Mouse (Mus musculus): ENCODE data around the gene Atg5. TPM values are rescaled to one million over a fixed set of nuclear protein-coding genes. Genes with fewer than 3 reads are reported as not detected.

Atg5 gene
- polyA plus RNA-seq, 1 experiment from 2014 or later: 43.5 TPM

GRCm38 (mm10) chr10:44269211-44269610 is 1.1 kb downstream of the Atg5 start:
- Histone ChIP-seq H3K9ac (ENCODE audit: low read length) (peak overlapping the region; percentile 55), H3K4me2 (ENCODE audit: low read depth, low read length) (peak overlapping the region; percentile 76), H3K36me3 (ENCODE audit: control insufficient read depth, insufficient read depth, low read length) (no peaks in the 10 kb centered on the region), H3K4me1 (ENCODE audit: control insufficient read depth, insufficient read depth, low read length) (peaks cover 16% of the 10 kb centered on the region), H3K27me3 (ENCODE audit: control insufficient read depth, insufficient read depth, low read length) (no peaks in the 10 kb centered on the region), H3K9me3 (replicated peaks; ENCODE audit: control insufficient read depth, low read length) (no peaks in the 10 kb centered on the region), H3K27ac (ENCODE audit: low read length) (no peak overlapping the region), H3K4me3 (replicated peaks; ENCODE audit: low read length) (peak overlapping the region; percentile 94)
- no peak for ATAC-seq (ENCODE audit: insufficient read depth, low FRiP score)
- 66% methylated on average over 2 of the region's 2 CpGs for WGBS

DNA sequence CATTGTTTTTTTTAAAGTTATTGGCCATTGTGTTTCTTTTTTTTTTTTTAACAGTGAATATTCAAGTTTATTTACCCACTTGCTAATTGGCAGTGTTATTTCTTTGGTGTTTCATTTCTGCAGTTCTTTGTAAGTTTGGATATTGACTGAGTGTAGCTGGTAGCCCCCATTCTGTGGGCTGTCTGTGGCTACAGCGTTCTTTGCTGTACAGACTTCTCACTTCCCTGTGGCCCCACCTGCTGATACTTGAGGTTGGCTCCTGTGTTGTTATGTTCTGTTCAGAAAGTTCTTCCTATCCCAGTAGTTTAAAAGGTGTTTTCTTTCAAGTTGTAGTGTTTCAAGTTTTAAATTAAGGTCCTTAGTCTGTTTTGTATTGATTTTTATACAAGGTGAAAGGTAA is 14.2 kb downstream of the Atg5 start:
- no peak overlapping the region for H3K4me2 ChIP-seq (ENCODE audit: low read depth, low read length)
- H3K4me3 ChIP-seq (replicated peaks; ENCODE audit: low read length): no peak overlapping the region
- no peaks in the 10 kb centered on the region for H3K27me3 ChIP-seq (ENCODE audit: control insufficient read depth, insufficient read depth, low read length)
- no peak overlapping the region for H3K27ac ChIP-seq (ENCODE audit: low read length)
- H3K9ac ChIP-seq (ENCODE audit: low read length): no peak overlapping the region
- no peak for ATAC-seq (ENCODE audit: insufficient read depth, low FRiP score)
- no peaks in the 10 kb centered on the region for H3K4me1 ChIP-seq (ENCODE audit: control insufficient read depth, insufficient read depth, low read length)
- H3K36me3 ChIP-seq (ENCODE audit: control insufficient read depth, insufficient read depth, low read length): no peaks in the 10 kb centered on the region; the same call in 1 of the 2 replicates
- WGBS: 73% methylated on average over 1 of the region's 1 CpGs
- H3K9me3 ChIP-seq (replicated peaks; ENCODE audit: control insufficient read depth, low read length): no peaks in the 10 kb centered on the region

GRCm38 (mm10) chr10:44285106-44285505 is 16.9 kb downstream of the Atg5 start:
- Histone ChIP-seq H3K27ac (ENCODE audit: low read length) (no peak overlapping the region), H3K9me3 (replicated peaks; ENCODE audit: control insufficient read depth, low read length) (no peaks in the 10 kb centered on the region), H3K4me2 (ENCODE audit: low read depth, low read length) (no peak overlapping the region), H3K9ac (ENCODE audit: low read length) (no peak overlapping the region), H3K4me3 (replicated peaks; ENCODE audit: low read length) (no peak overlapping the region), H3K27me3 (ENCODE audit: control insufficient read depth, insufficient read depth, low read length) (no peaks in the 10 kb centered on the region), H3K4me1 (ENCODE audit: control insufficient read depth, insufficient read depth, low read length) (no peaks in the 10 kb centered on the region), H3K36me3 (ENCODE audit: control insufficient read depth, insufficient read depth, low read length) (no peaks in the 10 kb centered on the region; the same call in 1 of the 2 replicates)
- no peak for ATAC-seq (ENCODE audit: insufficient read depth, low FRiP score)
- WGBS: 58% methylated on average over 1 of the region's 1 CpGs

DNA sequence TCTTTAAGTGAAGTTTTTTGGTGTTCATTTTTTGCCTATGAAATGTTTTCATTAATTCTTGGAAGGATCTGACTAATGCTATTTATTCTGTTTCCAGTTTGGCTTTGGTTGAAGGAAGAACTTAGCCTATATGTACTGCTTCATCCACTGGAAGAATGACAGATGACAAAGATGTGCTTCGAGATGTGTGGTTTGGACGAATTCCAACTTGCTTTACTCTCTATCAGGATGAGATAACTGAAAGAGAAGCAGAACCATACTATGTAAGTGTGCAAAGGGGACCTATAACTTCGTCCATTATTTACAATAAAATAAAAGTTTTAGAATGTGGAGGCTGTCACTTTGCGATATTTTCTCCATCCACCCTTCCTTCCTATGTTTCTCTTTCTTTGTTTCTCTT is 17.8 kb downstream of the Atg5 start:
- WGBS: 77% methylated on average over 4 of the region's 4 CpGs
- H3K4me2 ChIP-seq (ENCODE audit: low read depth, low read length): no peak overlapping the region
- no peak for ATAC-seq (ENCODE audit: insufficient read depth, low FRiP score)
- no peak overlapping the region for H3K27ac ChIP-seq (ENCODE audit: low read length)
- H3K9me3 ChIP-seq (replicated peaks; ENCODE audit: control insufficient read depth, low read length): no peaks in the 10 kb centered on the region
- H3K36me3 ChIP-seq (ENCODE audit: control insufficient read depth, insufficient read depth, low read length): no peaks in the 10 kb centered on the region; the same call in 1 of the 2 replicates
- no peaks in the 10 kb centered on the region for H3K27me3 ChIP-seq (ENCODE audit: control insufficient read depth, insufficient read depth, low read length)
- H3K9ac ChIP-seq (ENCODE audit: low read length): no peak overlapping the region
- H3K4me1 ChIP-seq (ENCODE audit: control insufficient read depth, insufficient read depth, low read length): no peaks in the 10 kb centered on the region
- H3K4me3 ChIP-seq (replicated peaks; ENCODE audit: low read length): no peak overlapping the region

DNA sequence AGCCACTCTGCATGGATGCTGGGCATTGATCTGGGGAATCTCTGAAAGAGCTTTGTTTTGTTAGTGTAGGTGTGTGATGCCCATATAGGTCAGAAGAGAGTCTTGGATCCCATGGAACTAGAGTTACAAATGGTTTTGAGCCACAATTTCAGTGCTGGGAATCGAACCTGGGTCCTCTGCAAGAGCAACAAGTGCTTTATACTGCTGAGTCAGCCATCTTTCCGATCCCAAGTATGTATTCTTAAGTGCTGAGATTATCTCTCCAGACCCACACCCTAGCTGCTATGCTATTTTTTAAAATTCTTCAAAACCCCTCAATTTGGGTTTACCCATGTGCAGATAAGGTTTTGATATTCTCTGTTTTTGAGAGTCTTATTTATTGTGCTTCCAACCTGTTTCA is 22.7 kb downstream of the Atg5 start:
- no peak overlapping the region for H3K9ac ChIP-seq (ENCODE audit: low read length)
- no peak overlapping the region for H3K4me2 ChIP-seq (ENCODE audit: low read depth, low read length)
- ATAC-seq (ENCODE audit: insufficient read depth, low FRiP score): no peak
- H3K27ac ChIP-seq (ENCODE audit: low read length): no peak overlapping the region
- H3K4me3 ChIP-seq (replicated peaks; ENCODE audit: low read length): no peak overlapping the region
- H3K27me3 ChIP-seq (ENCODE audit: control insufficient read depth, insufficient read depth, low read length): no peaks in the 10 kb centered on the region
- no peaks in the 10 kb centered on the region for H3K9me3 ChIP-seq (replicated peaks; ENCODE audit: control insufficient read depth, low read length)
- H3K36me3 ChIP-seq (ENCODE audit: control insufficient read depth, insufficient read depth, low read length): no peaks in the 10 kb centered on the region; the same call in 1 of the 2 replicates
- H3K4me1 ChIP-seq (ENCODE audit: control insufficient read depth, insufficient read depth, low read length): no peaks in the 10 kb centered on the region
- WGBS: 82% methylated on average over 2 of the region's 2 CpGs

GRCm38 (mm10) chr10:44292205-44292604 is 24.0 kb downstream of the Atg5 start:
- no peaks in the 10 kb centered on the region for H3K4me1 ChIP-seq (ENCODE audit: control insufficient read depth, insufficient read depth, low read length)
- no peak overlapping the region for H3K27ac ChIP-seq (ENCODE audit: low read length)
- 44% methylated on average over 3 of the region's 3 CpGs for WGBS
- H3K27me3 ChIP-seq (ENCODE audit: control insufficient read depth, insufficient read depth, low read length): no peaks in the 10 kb centered on the region
- H3K9me3 ChIP-seq (replicated peaks; ENCODE audit: control insufficient read depth, low read length): no peaks in the 10 kb centered on the region
- ATAC-seq (ENCODE audit: insufficient read depth, low FRiP score): no peak
- H3K4me3 ChIP-seq (replicated peaks; ENCODE audit: low read length): no peak overlapping the region
- no peak overlapping the region for H3K9ac ChIP-seq (ENCODE audit: low read length)
- no peak overlapping the region for H3K4me2 ChIP-seq (ENCODE audit: low read depth, low read length)
- no peaks in the 10 kb centered on the region for H3K36me3 ChIP-seq (ENCODE audit: control insufficient read depth, insufficient read depth, low read length)

DNA sequence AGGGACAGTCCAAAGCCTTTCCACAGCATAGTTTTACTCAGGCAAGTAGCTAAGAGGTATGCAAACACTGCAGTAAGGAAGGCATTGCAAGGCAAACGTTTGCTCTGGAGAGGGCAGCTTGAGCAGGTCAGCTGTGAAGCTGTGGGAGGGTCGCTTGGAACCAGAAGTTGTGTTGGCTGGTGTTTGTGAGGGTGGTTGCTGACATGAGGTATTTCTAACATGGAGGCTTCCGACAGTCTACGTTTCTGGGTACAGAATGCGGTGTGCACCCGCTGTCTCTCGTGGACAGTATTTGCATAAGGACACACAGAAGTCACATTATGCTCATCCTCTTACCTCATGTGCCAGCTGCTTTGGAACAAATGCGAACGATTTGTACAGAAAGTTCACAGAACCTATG is 31.0 kb downstream of the Atg5 start:
- no peak overlapping the region for H3K9ac ChIP-seq (ENCODE audit: low read length)
- no peak overlapping the region for H3K4me3 ChIP-seq (replicated peaks; ENCODE audit: low read length)
- no peak overlapping the region for H3K27ac ChIP-seq (ENCODE audit: low read length)
- no peaks in the 10 kb centered on the region for H3K9me3 ChIP-seq (replicated peaks; ENCODE audit: control insufficient read depth, low read length)
- ATAC-seq (ENCODE audit: insufficient read depth, low FRiP score): no peak
- no peak overlapping the region for H3K4me2 ChIP-seq (ENCODE audit: low read depth, low read length)
- H3K27me3 ChIP-seq (ENCODE audit: control insufficient read depth, insufficient read depth, low read length): no peaks in the 10 kb centered on the region
- WGBS: 79% methylated on average over 9 of the region's 9 CpGs
- no peaks in the 10 kb centered on the region for H3K4me1 ChIP-seq (ENCODE audit: control insufficient read depth, insufficient read depth, low read length)
- H3K36me3 ChIP-seq (ENCODE audit: control insufficient read depth, insufficient read depth, low read length): no peaks in the 10 kb centered on the region

GRCm38 (mm10) chr10:44300078-44300477 is 31.9 kb downstream of the Atg5 start:
- Histone ChIP-seq H3K27me3 (ENCODE audit: control insufficient read depth, insufficient read depth, low read length) (no peaks in the 10 kb centered on the region), H3K4me3 (replicated peaks; ENCODE audit: low read length) (no peak overlapping the region), H3K36me3 (ENCODE audit: control insufficient read depth, insufficient read depth, low read length) (no peaks in the 10 kb centered on the region), H3K9me3 (replicated peaks; ENCODE audit: control insufficient read depth, low read length) (no peaks in the 10 kb centered on the region), H3K4me2 (ENCODE audit: low read depth, low read length) (no peak overlapping the region), H3K4me1 (ENCODE audit: control insufficient read depth, insufficient read depth, low read length) (no peaks in the 10 kb centered on the region), H3K9ac (ENCODE audit: low read length) (no peak overlapping the region), H3K27ac (ENCODE audit: low read length) (no peak overlapping the region)
- ATAC-seq (ENCODE audit: insufficient read depth, low FRiP score): no peak
- WGBS: 78% methylated on average over 4 of the region's 4 CpGs

GRCm38 (mm10) chr10:44303648-44304329 is 35.6 kb downstream of the Atg5 start:
- Histone ChIP-seq H3K4me2 (ENCODE audit: low read depth, low read length) (no peak overlapping the region), H3K9me3 (replicated peaks; ENCODE audit: control insufficient read depth, low read length) (no peaks in the 10 kb centered on the region), H3K4me1 (ENCODE audit: control insufficient read depth, insufficient read depth, low read length) (no peaks in the 10 kb centered on the region), H3K4me3 (replicated peaks; ENCODE audit: low read length) (no peak overlapping the region), H3K36me3 (ENCODE audit: control insufficient read depth, insufficient read depth, low read length) (no peaks in the 10 kb centered on the region), H3K27me3 (ENCODE audit: control insufficient read depth, insufficient read depth, low read length) (no peaks in the 10 kb centered on the region), H3K9ac (ENCODE audit: low read length) (no peak overlapping the region), H3K27ac (ENCODE audit: low read length) (no peak overlapping the region; the same call in 1 of the 2 replicates)
- no peak for ATAC-seq (ENCODE audit: insufficient read depth, low FRiP score)
- 84% methylated on average over 15 of the region's 15 CpGs for WGBS
